Mouse (Mus musculus) R1 (cell line): ENCODE results near the gene Jmjd8.

ENCODE experiments used
- DNase-seq: peaks from one replicate; pipeline ENCODE4 v3.0.0-alpha.2; 2018; ENCODE audit warnings: low read depth, low spot score

Jmjd8 gene

GRCm38 (mm10) chr17:25832436-25833290 is 4.0 kb downstream of the Jmjd8 start:
- DNase-seq = peak; percentile 99

DNA sequence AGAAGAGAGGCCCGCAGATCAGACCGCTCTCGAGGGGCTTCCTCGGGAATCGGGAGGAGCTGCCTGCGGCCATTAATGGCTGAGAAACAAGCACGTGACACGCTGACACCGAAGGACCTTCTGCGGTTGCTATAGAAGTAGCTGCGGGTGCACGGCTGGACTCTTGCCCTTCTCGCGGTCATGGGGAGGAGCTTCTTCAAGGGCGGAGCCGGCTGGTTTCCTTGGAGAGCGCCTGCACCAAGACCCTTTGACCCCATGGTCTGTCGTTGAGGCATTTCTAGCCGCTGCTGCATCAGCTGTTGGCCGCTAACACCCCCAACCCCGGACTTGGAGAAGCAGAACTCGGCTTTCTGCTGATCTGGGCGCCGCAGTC is 4.6 kb downstream of the Jmjd8 start, which contains the start of gene Stub1:
TSS of gene Stub1 (minus strand) at position 114 of the 373 bp plus-strand sequence.
- peak; percentile 93 for DNase-seq

- no peak for DNase-seq
These were observed 5.4 kb downstream of the Jmjd8 start for GRCm38 (mm10) chr17:25833961-25834594.

DNA sequence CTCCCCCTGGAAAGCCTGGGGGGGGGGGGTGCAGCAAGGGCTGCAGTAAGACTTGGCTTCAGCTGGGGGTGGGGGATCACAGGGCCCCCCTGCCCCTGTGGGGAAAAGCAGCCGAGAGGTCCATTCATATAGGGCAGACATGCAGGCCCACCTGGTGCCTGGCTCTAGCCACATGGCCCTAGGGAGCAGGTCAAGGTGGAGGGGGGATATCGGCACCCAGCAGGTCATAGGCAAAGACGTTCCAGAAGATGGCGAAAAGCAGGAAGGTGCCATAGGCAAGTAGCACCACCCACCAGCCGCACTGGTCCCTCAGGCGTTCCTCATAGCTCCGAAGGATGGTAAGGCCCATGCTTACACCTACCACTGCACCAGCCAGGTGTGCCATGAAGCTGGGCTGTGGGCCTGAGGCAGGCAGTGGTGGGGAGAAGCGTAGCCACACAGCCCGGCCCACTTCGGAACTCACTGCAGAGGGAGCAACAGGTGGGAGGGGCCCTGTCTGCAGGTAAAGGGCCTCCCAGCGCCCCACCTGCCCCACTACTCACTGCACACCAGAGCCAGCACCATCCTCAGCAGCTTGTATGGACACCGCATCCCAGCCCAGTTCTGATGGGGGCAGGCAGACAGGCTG is 6.0 kb downstream of the Jmjd8 start:
- DNase-seq = no peak

GRCm38 (mm10) chr17:25835301-25835700 is 6.6 kb downstream of the Jmjd8 start:
- DNase-seq = no peak

GRCm38 (mm10) chr17:25835816-25836215 is 7.1 kb downstream of the Jmjd8 start:
- no peak for DNase-seq

GRCm38 (mm10) chr17:25836397-25837075 is 7.9 kb downstream of the Jmjd8 start:
- no peak for DNase-seq

DNA sequence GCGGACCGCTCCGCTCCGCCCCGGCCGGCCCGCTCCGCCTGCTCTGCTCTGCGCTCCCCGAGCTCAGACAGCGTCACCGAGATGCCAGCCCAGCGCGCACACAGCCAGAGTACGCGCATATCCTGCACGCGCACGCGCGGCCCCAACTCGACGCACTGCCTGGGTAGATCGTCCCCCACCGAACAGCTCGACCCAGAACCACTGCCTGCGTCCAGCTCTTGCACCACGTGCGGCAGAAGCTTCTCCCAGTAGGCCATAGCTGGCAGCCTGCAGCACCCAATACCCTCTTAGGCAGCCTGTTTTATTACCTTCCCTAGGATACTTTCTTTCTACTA is 8.4 kb downstream of the Jmjd8 start, which contains the start of gene Rhbdl1:
TSS of gene Rhbdl1 (minus strand) at position 220 of the 335 bp plus-strand sequence.
- peak; percentile 61 for DNase-seq

DNA sequence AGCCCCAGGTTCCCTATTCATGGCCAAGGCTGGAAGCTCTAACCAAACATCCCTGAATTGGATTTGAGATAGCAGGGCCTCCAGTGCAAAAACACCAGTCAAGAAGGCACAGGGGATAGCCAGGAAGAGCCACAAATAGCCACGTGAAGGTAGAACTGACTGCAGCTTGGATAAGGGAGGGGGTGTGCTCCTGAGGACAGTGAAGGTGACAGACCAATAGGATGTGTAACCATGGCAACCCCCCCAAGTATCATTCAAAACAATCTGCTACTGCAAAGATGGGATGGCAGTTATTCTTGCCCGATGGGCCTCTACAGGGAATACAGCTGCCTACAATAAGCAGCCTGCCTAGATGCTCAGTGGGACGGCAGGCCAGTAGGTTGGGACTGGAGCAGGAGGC is 8.9 kb downstream of the Jmjd8 start:
- DNase-seq = peak; percentile 48

DNA sequence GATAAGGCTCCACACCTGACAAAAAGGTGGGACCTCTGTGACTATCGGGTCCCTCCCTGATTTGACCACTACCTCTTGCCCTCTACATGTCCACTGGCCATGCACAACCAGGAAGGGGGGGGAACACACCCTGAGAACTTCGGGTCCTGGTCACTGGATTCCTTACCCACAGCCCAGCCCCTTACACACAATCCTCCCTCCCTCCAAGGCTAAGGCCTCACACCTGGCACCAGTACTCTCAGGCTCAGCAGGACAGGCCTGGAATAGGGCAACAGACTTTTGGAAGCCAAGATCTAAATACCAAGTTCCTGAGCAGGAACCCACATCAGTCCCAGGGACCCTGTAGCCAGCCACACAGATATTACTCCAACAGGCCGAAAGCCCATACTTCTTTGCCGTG is 10.2 kb downstream of the Jmjd8 start:
- no peak for DNase-seq

GRCm38 (mm10) chr17:25839455-25840235 is 11.0 kb downstream of the Jmjd8 start:
- DNase-seq = no peak

GRCm38 (mm10) chr17:25840519-25840918 is 11.9 kb downstream of the Jmjd8 start:
- no peak for DNase-seq

DNA sequence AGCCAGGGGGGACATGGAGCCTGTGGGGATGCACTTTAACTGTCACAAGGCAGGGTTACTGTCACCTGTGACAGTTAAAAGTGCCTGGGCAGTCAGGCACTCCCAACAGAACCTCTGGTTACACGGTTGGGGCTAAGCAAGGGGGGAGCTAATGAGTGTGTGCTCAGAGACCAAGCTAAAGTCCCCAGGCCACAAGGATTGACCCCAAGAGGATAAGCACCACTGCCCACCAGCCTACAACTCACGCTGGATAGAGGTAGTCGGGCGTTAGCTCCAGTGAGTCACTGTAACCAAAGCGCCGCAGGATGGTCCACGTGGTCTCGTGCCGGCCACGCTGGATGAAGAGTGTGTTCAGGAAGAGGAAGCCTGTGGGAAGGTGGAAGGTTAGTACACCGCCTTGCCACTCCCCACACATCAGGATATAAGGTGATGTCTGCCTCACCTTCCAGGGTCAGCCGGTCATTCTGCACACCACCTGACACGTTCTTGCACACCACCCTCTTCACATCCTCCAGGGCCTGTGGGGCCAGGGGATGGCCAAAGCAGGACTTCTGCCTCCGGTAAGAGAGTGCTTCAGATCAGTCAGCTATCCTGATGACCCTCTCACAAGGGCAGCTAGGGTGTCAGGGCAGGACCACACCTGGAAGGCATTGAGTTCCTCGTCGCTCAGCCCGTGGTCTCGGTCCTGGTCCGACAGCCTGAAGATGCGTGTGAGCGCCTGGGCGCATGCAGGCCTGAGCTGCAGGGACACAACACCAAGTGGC is 12.6 kb downstream of the Jmjd8 start, which contains the start of gene Gm20683:
TSS of gene Gm20683 (minus strand) at position 647 of the 764 bp plus-strand sequence.
- DNase-seq = no peak

DNA sequence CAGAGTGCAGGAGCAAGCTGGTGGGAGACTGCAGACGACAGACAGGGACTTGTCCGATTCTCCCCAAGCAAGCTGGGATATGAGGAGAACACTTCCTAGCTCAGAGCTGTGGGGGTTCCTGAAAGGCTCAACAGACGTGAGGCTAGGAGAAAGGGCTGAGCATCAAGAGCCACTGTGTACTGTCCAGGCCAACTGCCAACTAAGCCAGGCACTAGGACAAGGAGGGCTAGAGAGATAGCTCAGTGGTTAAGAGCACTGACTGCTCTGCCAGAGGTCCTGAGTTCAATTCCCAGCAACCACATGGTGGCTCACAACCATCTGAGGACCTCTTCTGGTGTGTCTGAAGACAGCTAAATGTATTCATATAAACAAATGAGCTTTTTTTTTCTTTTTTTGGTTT is 13.8 kb downstream of the Jmjd8 start:
- DNase-seq = no peak

DNA sequence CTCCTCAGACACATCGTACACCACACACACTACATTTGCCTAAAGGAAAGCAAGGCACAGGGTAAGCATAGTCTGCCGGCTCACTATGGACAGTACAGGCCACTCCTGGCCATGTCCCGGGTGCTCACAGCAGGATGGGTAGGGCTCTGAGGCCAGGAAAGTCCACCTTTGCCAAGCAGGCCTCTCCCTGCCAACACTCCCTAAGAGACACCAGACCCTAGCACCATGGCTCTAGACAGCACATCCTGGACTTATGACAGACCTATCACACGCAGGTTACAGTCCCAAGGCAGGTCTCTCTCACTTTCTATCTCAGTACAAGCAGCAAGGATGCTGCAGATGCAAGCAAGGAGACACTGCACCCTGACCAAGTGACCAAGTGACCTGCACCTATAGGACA is 14.5 kb downstream of the Jmjd8 start:
- no peak for DNase-seq

DNA sequence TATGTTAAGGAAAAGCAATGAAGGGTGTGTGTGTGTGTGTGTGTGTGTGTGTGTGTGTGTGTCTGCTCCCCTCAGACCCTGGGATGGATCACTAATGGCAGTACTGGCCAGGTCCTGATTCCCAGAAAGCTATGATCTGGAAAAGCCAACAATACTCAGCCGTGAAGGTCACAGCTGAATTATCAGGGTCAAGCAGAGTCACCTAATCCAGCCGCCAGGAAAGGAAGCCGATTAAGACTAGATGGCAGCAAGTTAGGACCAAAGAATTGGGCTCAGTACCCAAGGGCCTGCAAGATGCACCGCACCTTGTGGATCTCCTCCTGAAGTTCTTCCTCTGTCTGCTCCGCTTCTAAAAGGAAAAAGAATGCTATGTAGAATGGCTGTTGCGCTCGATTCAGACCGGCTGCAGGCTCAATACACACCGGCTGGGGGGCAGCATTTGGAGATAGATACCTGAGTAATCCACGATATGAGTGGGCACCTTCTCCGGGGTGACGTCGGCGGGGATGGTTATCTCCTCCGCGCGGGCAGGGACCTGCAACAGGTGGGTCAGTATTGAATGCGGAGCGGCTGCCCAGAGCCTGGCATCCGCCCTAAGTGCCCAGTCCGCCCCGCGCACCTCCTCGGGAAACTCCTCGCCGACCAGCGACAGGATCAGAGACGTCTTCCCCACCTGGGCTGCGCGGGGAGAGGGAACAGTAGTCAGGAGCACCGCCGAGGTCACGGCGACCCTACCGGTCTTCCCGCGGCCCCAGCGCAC is 15.1 kb downstream of the Jmjd8 start:
- DNase-seq = no peak

DNA sequence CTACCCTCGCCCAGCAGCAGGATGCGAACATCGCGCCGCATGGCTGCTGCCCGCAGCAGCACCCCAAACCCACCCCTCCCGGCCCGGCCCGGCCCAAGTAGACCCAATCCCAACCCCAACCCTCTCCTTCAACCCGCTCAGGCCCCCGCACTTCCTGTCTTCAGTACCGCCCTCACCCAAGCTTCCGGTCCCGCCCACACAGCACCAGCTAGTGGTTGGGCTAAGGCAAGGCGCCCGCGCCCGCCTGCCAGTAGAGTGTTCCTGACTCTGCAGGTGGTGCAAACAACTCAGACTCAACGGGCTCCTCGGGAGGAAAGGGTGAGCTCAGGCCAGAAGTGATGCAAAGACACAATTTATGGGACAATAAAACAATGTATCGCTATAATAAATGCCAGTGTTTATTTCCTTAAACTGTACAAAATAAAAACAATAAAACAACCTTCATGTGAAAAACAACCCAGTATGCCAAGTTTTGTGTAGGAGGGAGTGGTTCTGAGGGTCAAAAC is 15.8 kb downstream of the Jmjd8 start, which contains the start of gene Rhot2:
TSS of gene Rhot2 (minus strand) at position 456 of the 506 bp plus-strand sequence.
- DNase-seq = peak; percentile 96

DNA sequence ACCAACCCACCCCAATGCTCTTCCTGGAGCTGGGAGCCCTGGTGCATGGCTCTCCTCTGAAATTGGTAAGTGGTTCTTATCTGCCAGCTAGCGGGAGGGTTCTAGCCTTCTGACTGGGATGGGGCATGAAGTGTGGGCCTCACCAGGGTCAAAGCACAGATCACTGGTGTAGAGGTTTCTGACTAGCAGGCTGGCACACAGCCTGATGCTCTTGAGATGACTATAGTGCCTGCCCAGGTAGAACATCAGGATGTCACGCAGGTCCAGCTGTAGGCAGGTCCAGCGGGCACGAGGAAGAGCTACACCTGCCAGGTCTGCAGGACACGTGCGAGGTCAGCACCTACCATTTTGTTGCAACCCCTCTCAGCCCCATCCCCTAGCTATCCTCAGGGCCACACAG is 31.6 kb downstream of the Jmjd8 start:
- no peak for DNase-seq
